Comparison of ENCODE assay signal across 8 mouse cellular contexts in the genomic region with DNA sequence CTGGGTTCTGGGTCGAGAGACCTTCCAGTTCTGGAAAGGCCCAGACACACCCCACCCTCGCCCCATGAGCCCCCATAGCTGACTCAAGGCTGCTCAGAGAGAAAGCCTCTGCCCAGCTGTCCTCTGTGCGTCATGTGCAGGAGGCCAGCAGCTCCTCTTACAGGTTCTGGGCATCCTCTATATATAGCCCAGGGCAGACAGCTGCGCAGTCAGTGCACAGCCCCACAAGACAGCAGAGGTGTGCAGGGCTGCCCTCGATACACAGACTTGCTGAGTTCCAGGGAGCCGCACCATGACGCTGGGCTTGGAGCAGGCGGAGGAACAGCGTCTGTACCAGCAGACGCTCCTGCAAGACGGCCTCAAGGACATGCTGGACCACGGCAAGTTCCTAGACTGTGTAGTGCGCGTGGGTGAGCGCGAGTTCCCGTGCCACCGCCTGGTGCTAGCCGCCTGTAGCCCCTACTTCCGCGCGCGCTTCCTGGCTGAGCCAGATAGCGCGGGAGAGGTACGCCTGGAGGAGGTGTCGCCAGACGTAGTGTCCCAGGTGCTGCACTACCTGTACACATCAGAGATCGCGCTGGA. TPM values are rescaled to one million over a fixed set of nuclear protein-coding genes. Genes with fewer than 3 reads are reported as not detected.
A peak's percentile ranks its signal among the peaks of the same experiment; 100 is the strongest.
DNase-seq lines count a peak whose midpoint lies in the region; ATAC-seq and TF ChIP-seq lines count a peak whose summit lies in the region.

TSS of gene Klhl40 (plus strand) at position 124 of the 582 bp plus-strand sequence.

- H3K27me3 ChIP-seq in forebrain, postnatal 0 days (ENCODE audit: insufficient read depth, low read length) = peaks cover 16% of the 10 kb centered on the region
- H3K27me3 ChIP-seq in hindbrain, embryonic 11.5 days (ENCODE audit: control insufficient read depth, insufficient read depth, low read length) = peaks cover 33% of the 10 kb centered on the region
- H3K27me3 ChIP-seq in midbrain, embryonic 15.5 days (replicated peaks) = peaks cover 47% of the 10 kb centered on the region
- no peaks in the 10 kb centered on the region; the same call in 1 of the 2 replicates for H3K27me3 ChIP-seq in thymus, adult 2 months (ENCODE audit: control insufficient read depth, insufficient read depth, low read length)

- H3K9me3 ChIP-seq in forebrain, postnatal 0 days (ENCODE audit: low read length) = no peaks in the 10 kb centered on the region
- H3K9me3 ChIP-seq in hindbrain, embryonic 11.5 days (ENCODE audit: control insufficient read depth, low read length) = no peaks in the 10 kb centered on the region
- H3K9me3 ChIP-seq in midbrain, embryonic 15.5 days = no peaks in the 10 kb centered on the region

- ATAC-seq in forebrain, postnatal 0 days = peak; percentile 57
- no peak; the same call in 1 of the 2 replicates for ATAC-seq in hindbrain, embryonic 11.5 days (ENCODE audit: low FRiP score)
- ATAC-seq in midbrain, embryonic 15.5 days (replicated peaks) = peak; percentile 49

- H3K4me3 ChIP-seq in forebrain, postnatal 0 days (ENCODE audit: low read depth, low read length) = peak within 1 kb of the TSS; percentile 37
- H3K4me3 ChIP-seq in hindbrain, embryonic 11.5 days (ENCODE audit: low read depth, low read length) = peak within 1 kb of the TSS; percentile 26
- peak within 1 kb of the TSS; percentile 40 for H3K4me3 ChIP-seq in midbrain, embryonic 15.5 days
- H3K4me3 ChIP-seq in thymus, adult 2 months (ENCODE audit: control insufficient read depth, insufficient read depth, low read length) = no peak within 1 kb of the TSS

- peak within 1 kb of the TSS; percentile 40 for H3K9ac ChIP-seq in forebrain, postnatal 0 days
- no peak within 1 kb of the TSS for H3K9ac ChIP-seq in hindbrain, embryonic 11.5 days (ENCODE audit: low read depth, low read length)
- peak within 1 kb of the TSS; percentile 31 for H3K9ac ChIP-seq in midbrain, embryonic 15.5 days

- DNase-seq in retina, embryonic 14.5 days (ENCODE audit: low spot score) = peak; percentile 22
- no peak for DNase-seq in retina, postnatal 1 day
- DNase-seq in forebrain, postnatal 0 days = no peak
- DNase-seq in hindbrain, embryonic 11.5 days (ENCODE audit: low spot score) = no peak
- DNase-seq in thymus, adult 2 months = no peak
- no peak for DNase-seq in thymus, postnatal 10 days (ENCODE audit: low spot score in 2 of 2)
- DNase-seq in kidney, adult 18-20 months = no peak

- peak within 1 kb of the TSS; percentile 75 for H3K4me2 ChIP-seq in forebrain, postnatal 0 days (ENCODE audit: low read depth)
- H3K4me2 ChIP-seq in hindbrain, embryonic 11.5 days (replicated peaks; ENCODE audit: low read depth, low read length) = peak within 1 kb of the TSS; percentile 57
- H3K4me2 ChIP-seq in midbrain, embryonic 15.5 days = peak within 1 kb of the TSS; percentile 73

- no peaks in the 10 kb centered on the region for H3K4me1 ChIP-seq in forebrain, postnatal 0 days (ENCODE audit: insufficient read depth)
- no peaks in the 10 kb centered on the region; the same call in 1 of the 2 replicates for H3K4me1 ChIP-seq in hindbrain, embryonic 11.5 days (replicated peaks; ENCODE audit: control insufficient read depth, insufficient read depth, low read length)
- H3K4me1 ChIP-seq in midbrain, embryonic 15.5 days = peaks cover 12% of the 10 kb centered on the region
- H3K4me1 ChIP-seq in thymus, adult 2 months (replicated peaks; ENCODE audit: control insufficient read depth, insufficient read depth, low read length) = peaks cover 8% of the 10 kb centered on the region; the same call in 1 of the 2 replicates

- no peaks in the 10 kb centered on the region for H3K36me3 ChIP-seq in forebrain, postnatal 0 days (ENCODE audit: insufficient read depth)
- H3K36me3 ChIP-seq in hindbrain, embryonic 11.5 days (ENCODE audit: control insufficient read depth, insufficient read depth, low read length) = no peaks in the 10 kb centered on the region
- H3K36me3 ChIP-seq in midbrain, embryonic 15.5 days (replicated peaks) = no peaks in the 10 kb centered on the region
- H3K36me3 ChIP-seq in thymus, adult 2 months (ENCODE audit: control insufficient read depth, insufficient read depth, low read length) = no peaks in the 10 kb centered on the region

- WGBS in forebrain, postnatal 0 days = 14% methylated on average over 30 of the region's 30 CpGs
- 21% methylated on average over 30 of the region's 30 CpGs for WGBS in hindbrain, embryonic 11.5 days
- WGBS in midbrain, embryonic 15.5 days = 16% methylated on average over 30 of the region's 30 CpGs
- 14% methylated on average over 30 of the region's 30 CpGs for WGBS in thymus, adult 2 months

- no peak for TF ChIP-seq POLR2A in thymus, adult 2 months (IDR thresholded peaks at IDR 0.05; ENCODE audit: control insufficient read depth, extremely low read depth, insufficient read depth, low read length, poor library complexity)

- no peak within 1 kb of the TSS for H3K27ac ChIP-seq in forebrain, postnatal 0 days (ENCODE audit: low read depth, low read length)
- no peak within 1 kb of the TSS for H3K27ac ChIP-seq in hindbrain, embryonic 11.5 days (ENCODE audit: low read depth, low read length)
- H3K27ac ChIP-seq in midbrain, embryonic 15.5 days = 0 out of 2 replicates have a peak within 1 kb of the TSS, but pooled peaks have one; percentile 17
- H3K27ac ChIP-seq in thymus, adult 2 months (ENCODE audit: control insufficient read depth, insufficient read depth, low read length) = no peak within 1 kb of the TSS

- TF ChIP-seq CTCF in forebrain, postnatal 0 days (IDR thresholded peaks at IDR 0.05; ENCODE audit: low read depth) = no peak
- no peak for TF ChIP-seq CTCF in thymus, adult 2 months (IDR thresholded peaks at IDR 0.05; ENCODE audit: borderline replicate concordance, control insufficient read depth, extremely low read depth, insufficient read depth, low read length, poor library complexity)

RNA-seq across cellular contexts. Expression of gene Klhl40, which starts in this region (rescaled TPM):
- total RNA-seq in forebrain, postnatal 0 days (2014; rRNA removed) = 2.7 and 2.8 TPM in 2 replicates
- polyA plus RNA-seq in forebrain, postnatal 0 days (2015; fragmentation: Nextera tagmentation; extraction: Ambion mirVana) = 1.7 and 2.0 TPM in 2 replicates
- 0.57 and 0.78 TPM in 2 replicates for polyA plus RNA-seq in hindbrain, embryonic 11.5 days (2014; fragmentation: Nextera tagmentation; extraction: Ambion mirVana)
- polyA plus RNA-seq in midbrain, embryonic 15.5 days (2015; fragmentation: Nextera tagmentation; extraction: Ambion mirVana) = 1.6 and 1.9 TPM in 2 replicates
- 0.89 and 0.93 TPM in 2 replicates for polyA plus RNA-seq in thymus, adult 2 months (2012; rRNA removed)
